Mouse (Mus musculus): Measurements from ENCODE around the gene Il5.

GRCm38 (mm10) chr11:53762426-53762825 lies 41.8 kb downstream of the Il5 start:
- TF ChIP-seq POLR2A (IDR thresholded peaks at IDR 0.05; ENCODE audit: borderline replicate concordance, low read depth, low read length), result no peak
- TF ChIP-seq CTCF (IDR thresholded peaks at IDR 0.05; ENCODE audit: low read depth, low read length), result no peak

Data from bone marrow macrophage, adult 2 months (primary cell).